Mouse (Mus musculus) forelimb bud, embryonic 11.5 days (tissue): ENCODE data around the gene Patl2.
A peak's percentile ranks its signal among the peaks of the same experiment; 100 is the strongest.

ENCODE experiments used
- DNase-seq: peaks from one replicate; pipeline ENCODE4 v3.0.0-alpha.2; 2012; ENCODE audit warnings: low read depth, low spot score

Patl2 gene

DNA sequence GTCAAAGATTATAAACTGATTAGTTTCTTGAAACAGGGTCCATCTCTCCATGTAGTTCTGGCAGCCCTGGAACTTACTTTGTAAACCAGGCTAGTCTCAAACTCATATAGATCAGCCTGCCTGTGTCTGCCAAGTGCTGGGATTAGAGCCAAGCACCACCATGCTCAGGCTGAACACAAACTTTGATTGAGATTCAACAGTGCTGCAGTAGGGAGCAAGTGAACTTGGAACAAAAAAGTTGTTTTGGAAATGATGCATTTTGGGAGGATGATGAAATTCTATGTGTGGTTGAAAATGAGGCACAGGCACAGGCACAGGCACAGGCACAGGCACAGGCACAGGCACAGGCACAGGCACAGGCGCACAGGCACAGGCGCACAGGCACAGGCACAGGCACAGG is 13.8 kb downstream of the Patl2 start:
- DNase-seq, result no peak

DNA sequence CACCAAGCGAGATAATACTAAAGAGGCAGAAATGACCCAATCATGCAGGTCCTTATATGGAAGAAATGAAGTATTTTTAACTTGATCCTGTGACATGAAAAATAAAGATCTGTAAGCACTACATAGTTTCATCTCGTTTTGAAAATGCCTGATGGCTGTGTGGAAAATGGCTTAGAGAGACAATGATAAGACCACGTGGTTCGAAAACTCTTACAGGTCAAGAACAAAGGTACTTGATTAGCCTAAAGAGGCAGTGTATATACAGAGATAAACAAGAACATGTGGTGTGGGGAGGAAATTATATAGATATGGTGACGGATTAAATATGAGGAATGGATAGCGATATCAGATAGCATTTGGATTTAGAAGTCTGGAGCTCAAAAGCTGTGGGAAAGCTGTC is 14.7 kb downstream of the Patl2 start:
- no peak for DNase-seq

DNA sequence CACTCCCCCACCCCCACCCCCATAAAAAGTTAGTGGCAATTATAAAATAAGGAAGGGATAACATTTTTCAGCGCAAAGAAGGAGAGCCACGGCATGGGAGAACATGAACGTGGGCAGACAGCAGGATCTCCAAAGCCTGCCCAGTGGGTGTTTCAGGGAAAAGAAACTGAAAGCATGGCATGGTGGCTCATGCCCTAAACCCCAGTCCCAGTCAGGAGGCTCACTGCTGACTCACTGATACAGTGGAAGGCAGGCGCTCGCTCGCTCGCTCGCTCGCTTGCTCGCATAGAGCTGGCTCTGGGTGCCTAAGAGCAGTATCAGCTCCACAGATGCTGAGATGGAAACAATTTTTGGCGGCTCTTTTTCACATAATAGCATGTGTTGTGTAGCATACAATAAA is 21.7 kb downstream of the Patl2 start:
- no peak for DNase-seq

GRCm38 (mm10) chr2:122163430-122164195 is 22.4 kb downstream of the Patl2 start:
- no peak for DNase-seq

GRCm38 (mm10) chr2:122162529-122162928 is 23.5 kb downstream of the Patl2 start:
- no peak for DNase-seq

DNA sequence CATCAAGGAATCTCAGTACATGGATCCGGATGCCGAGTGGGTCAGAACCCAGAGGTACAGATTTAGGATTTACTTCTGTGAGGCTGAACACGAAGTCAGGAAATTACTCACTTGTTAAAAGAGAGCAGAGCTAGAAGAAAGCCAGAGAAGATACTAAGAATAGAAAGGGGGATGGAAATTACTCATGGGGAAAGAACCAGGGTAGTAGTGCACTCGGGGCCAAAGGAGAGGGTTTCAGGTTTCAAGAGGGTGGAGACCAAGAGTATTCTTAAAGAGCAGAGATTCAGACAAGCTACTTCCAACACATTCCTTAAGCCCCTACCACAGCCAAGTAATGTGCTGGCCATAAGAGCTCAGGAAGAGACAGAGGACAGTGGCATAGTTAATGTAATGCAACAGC is 24.4 kb downstream of the Patl2 start:
- DNase-seq, result peak; percentile 12

GRCm38 (mm10) chr2:122160680-122161079 is 25.3 kb downstream of the Patl2 start, which contains the start of gene Trim69:
Gene Trim69 (plus strand): TSS chr2:122160700.
- DNase-seq, result peak; percentile 63

GRCm38 (mm10) chr2:122159667-122160066 is 26.3 kb downstream of the Patl2 start:
- no peak for DNase-seq

DNA sequence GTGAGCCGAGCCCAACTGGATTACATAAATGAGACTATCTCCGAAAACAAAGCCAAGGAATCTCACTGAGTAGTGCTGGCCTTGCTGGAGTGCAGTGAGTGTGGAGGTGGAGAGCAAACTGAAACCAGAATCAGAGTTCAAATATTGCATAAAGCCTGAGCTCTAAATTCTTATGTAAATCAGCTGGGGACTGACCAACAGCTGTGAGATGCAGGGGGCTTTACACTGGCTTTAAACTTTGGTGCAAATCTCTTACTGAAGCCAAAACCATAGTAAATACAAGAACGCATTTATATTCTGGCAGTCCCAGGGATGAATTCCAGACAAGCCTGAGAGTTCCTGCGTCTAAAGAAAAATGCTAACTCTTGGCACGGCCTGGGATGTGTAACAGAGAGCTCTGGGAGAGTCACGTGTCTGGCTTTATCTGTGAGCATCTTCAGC is 27.6 kb downstream of the Patl2 start:
- DNase-seq, result no peak

- DNase-seq, result no peak
These were observed 28.4 kb downstream of the Patl2 start for GRCm38 (mm10) chr2:122157561-122157960.

DNA sequence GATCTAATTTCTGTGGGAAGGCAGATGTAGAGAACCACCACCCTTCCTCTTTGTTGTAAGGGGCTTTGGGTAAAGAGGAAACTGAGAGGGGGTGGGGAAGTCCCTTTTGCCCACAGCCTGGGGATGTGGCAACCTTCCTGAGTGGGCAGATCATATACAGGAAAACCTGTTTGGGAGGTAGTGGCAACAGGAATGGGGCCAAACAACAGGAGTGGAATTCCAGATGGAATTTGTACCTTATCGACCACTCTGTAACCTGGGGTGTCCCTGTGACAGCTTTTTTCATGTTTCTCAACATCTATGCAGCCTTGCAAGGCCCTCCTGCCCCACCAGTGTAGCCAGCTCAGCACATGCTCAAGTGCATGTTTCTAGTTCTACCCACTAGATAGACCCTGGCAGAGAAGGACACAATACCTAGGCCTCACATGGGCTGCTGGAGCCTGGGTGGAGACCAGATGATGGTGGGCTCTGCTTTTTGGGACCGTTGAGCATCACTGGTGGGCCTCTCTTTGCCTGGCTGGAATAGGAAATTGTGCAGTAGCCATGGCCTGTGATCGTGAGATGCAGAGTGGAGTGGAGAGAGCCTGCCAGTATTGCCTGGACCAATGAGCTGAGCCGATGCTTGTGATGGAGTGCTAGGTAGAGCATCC is 29.8 kb downstream of the Patl2 start:
- no peak for DNase-seq

DNA sequence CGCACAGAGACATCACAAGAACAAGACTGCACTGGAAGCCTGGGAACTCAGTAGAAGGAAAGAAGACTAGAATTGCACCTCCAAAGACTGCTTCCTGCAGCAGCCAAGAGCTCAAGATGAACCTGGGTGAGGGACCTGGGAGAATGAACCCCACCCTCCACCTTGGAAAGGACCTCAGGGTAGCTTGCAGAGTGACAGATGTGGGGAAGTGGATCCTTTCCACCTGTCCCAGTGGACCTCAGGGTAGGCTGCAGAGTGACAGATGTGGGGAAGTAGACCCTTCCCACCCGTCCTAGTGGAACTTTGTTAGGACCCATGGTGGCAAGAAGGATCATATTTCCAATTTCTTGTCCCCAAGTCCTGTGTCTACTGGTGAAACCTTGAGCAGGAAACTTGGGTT is 30.7 kb downstream of the Patl2 start:
- DNase-seq, result no peak

- DNase-seq, result no peak
These were observed 31.5 kb downstream of the Patl2 start for GRCm38 (mm10) chr2:122154479-122154878.

GRCm38 (mm10) chr2:122153681-122154365 is 32.2 kb downstream of the Patl2 start:
- DNase-seq, result no peak

DNA sequence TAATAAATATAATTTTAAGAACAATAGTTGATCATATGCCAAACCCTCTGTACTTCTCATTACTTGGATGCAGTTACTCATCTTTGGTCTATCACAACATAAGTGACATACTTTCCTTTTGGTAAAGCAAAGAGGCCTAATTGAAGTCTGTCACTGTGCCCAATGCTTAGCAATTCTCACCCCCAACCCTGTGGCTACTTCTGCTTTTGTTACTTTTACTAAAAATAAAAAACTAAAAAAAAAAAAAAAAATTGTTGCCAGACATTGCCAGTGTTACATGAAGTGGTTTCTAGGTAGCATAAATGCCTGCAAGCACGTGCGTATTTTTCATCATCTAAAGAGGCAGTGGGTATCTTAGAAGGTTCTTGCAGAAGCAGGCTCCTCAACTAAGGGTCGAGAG is 33.1 kb downstream of the Patl2 start:
- DNase-seq, result no peak

DNA sequence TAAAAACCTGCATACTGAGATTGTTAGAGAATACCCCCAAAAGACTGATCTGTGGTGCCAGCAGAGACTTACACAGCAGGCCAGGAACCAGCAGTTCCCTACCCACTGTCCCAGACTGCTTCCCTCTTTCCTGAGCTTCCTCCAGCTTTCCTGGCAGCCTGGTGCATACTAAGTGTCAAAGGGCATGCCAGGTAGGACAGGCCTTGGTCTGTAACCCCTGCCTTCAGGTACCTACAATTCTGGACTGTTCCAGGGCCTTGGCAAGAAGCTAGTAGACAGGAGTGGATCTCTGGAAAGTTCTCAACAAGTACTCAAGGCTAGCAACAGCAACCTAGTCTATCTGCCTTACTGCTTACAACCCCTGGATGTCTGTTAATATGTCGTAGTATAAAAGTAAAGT is 34.8 kb downstream of the Patl2 start:
- DNase-seq, result no peak

DNA sequence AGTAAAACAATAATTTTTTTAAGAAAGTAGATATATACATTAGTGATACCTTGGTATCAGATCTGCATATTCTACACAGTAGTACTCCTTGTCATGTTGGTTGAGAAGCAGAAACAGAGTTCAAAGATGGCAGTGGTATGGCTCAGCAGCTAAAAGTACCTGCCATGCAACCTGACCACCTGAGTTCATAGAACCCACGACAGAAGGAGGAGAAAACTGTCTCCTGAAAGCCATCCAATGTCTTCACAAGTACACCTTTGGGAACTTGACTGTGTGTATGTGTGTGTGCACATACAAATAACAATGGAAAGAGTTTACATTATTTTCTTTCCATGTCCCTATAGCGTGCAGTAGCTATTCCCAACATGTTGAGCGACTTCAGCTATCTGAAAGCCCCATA is 36.3 kb downstream of the Patl2 start:
- no peak for DNase-seq

GRCm38 (mm10) chr2:122149316-122149715 is 36.7 kb downstream of the Patl2 start:
- DNase-seq, result no peak

- DNase-seq, result peak; percentile 10
These were observed 37.6 kb downstream of the Patl2 start for GRCm38 (mm10) chr2:122148242-122148917.

GRCm38 (mm10) chr2:122147508-122148241 is 38.3 kb downstream of the Patl2 start, which contains the start of gene B2m:
Gene B2m (plus strand): TSS chr2:122147686.
- peak; percentile 95 for DNase-seq

DNA sequence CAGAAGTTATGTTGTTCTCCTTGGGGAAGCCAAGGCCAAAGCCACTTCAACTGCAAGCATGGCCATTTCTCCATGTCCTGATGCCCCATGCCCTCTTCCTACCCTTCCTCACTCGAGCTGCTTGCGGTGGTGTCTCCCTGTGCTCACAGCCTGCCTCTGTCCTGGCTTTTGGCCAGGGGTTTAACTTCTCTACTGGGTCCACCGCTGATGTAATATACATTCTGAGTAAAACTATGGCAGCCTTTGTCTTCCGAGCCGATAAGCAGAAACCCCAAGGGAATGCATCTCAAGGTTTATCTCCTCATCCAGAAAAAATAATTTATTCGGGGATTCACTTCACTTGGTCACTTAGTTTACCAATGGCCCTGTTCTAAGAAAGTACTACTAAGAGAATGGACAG is 39.3 kb downstream of the Patl2 start:
- no peak for DNase-seq
